Mouse (Mus musculus) small intestine, adult 2 months (tissue): ENCODE results near the gene Ssh2.

ENCODE experiments used
- CTCF ChIP-seq: fragments of 200-500 bp; IDR thresholded peaks from 2 replicates; pipeline ENCODE4 v1.5.1; 2012; ENCODE audit warnings: low read depth, mild to moderate bottlenecking, control low read depth, inconsistent platforms, low read length, moderate library complexity, mixed read lengths; ENCODE audit not compliant: insufficient replicate concordance, insufficient read length; ENCODE audit errors: extremely low read depth
- POLR2A ChIP-seq: fragments of 200-500 bp; IDR thresholded peaks from 2 replicates; pipeline ENCODE4 v1.6.1; 2012; ENCODE audit warnings: low read depth, mild to moderate bottlenecking, control low read depth, inconsistent platforms, low read length, moderate library complexity

- no peak for TF ChIP-seq CTCF
- TF ChIP-seq POLR2A = no peak
These were observed 114.4 kb downstream of the Ssh2 start for GRCm38 (mm10) chr11:77330529-77330928.
